Mouse (Mus musculus) right cerebral cortex, postnatal 36 days (tissue): ENCODE data around the gene Snx29.
A peak's percentile ranks its signal among the peaks of the same experiment; 100 is the strongest.

Source experiments
- DNase-seq, 2 experiments: peaks; one replicate each; pipeline ENCODE4 v3.0.0; 2022; ENCODE audit warnings: low spot score in 2 of 2, mixed read lengths in 1 of 2

Snx29 gene

GRCm38 (mm10) chr16:11596599-11596998, 273.9 kb downstream of the Snx29 start:
- no peak for DNase-seq

- no peak for DNase-seq
Observed at GRCm38 (mm10) chr16:11597769-11598168, 275.1 kb downstream of the Snx29 start.

GRCm38 (mm10) chr16:11599523-11599922, 276.8 kb downstream of the Snx29 start:
- DNase-seq: no peak

- DNase-seq: no peak
Observed at GRCm38 (mm10) chr16:11601336-11602082, 278.8 kb downstream of the Snx29 start.

DNA sequence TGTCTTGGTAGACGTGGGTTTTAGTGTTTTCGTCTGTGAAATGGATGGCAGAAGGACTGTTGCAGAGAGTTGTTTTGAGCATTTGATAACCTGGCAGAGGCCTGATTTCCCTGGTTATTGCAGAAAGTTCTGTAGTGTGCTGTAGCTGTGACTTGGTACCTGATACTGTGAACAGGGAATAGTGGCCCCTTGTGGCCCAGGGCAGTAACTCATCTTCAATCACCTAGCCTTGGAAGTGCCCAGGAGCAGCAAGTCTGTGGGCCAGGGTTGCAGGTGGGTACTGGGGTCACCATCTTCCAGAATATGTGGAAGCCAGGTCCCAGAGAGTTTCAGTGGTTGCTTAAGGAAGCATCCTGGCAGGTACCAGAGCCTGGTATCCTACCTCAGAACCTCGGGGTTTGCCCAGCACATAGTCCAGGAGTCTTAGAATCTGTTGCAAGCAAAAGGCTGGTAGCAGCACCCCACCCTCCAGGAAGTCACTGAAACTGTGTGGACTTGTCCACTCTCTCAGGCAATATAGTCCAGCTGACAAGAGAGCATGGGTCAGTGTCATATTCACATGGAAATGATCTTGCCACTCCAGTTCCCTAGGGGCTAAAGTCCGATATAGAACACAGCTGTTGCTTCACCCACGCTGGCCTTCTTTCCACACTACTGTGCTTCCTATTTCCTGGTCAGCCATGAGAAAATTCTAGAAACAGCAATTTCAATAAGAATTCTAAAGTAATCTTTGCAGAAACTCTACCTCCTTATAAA, 281.1 kb downstream of the Snx29 start:
- DNase-seq: no peak

- no peak for DNase-seq
Observed at GRCm38 (mm10) chr16:11612526-11613126, 289.9 kb downstream of the Snx29 start.

GRCm38 (mm10) chr16:11614401-11615014, 291.8 kb downstream of the Snx29 start:
- no peak for DNase-seq

DNA sequence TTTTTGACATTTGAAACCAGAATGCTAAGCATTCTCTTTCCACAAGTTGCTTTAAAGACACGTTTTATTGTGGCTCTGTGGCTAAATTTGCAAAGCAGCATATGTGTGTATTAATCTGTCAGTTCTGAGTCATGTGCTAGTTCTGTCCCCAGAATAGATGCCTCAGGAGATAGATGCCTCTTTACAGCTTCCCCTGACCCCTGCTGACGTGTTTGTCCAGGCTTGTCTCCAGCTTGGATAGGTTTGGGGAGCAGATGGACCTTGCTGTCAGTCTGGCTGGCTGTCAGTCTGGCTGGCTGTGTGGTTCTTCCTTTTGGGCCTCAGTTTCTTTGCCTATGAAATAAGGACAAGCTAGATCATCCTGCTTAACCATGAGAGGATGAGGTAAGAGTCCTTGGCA, 292.9 kb downstream of the Snx29 start:
- peak; percentile 31 to 36 for DNase-seq

GRCm38 (mm10) chr16:11619951-11620350, 297.2 kb downstream of the Snx29 start:
- no peak for DNase-seq

DNA sequence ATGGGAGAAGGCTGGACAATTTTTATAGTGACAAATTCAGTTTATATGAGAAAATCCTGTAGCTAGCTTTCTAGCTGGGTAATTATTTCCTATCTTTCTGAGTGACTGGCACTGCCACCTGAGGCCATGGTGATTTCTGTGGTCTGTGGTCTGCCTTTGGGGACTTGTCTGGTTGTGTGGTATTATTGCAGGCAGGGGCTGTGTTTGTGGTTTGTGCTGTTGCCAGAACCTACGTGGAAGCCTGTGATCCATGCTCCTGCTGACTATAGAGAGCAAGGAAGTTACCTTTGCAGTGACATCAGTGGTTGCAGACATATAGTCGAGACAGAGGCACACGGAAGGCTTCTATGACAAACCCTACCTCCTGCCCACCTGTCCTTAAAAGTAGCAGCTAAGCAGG, 298.3 kb downstream of the Snx29 start:
- no peak for DNase-seq

- no peak for DNase-seq
Observed at GRCm38 (mm10) chr16:11621664-11622063, 299.0 kb downstream of the Snx29 start.

- DNase-seq: no peak
Observed at GRCm38 (mm10) chr16:11623032-11623431, 300.3 kb downstream of the Snx29 start.

DNA sequence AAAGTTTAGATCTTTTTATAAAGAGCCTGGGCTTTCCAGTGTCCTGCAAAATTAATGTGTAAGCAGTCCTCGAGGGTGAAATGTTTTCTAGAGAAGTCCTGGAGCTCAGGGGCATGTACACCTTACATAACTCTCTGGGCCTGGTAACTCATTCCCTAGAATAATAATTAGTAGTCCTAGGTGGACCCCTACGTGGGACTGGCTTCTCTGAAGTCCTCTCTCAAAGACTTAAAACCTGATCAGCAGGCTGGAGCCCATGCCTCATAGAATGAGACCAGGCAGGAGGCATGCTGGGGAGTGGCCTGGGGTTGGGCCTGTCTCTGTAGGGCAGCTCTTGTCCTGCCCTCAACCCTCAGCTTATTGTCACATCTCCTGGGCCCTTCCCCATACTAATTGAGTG, 301.4 kb downstream of the Snx29 start:
- no peak for DNase-seq

GRCm38 (mm10) chr16:11626004-11626481, 303.3 kb downstream of the Snx29 start:
- no peak for DNase-seq

DNA sequence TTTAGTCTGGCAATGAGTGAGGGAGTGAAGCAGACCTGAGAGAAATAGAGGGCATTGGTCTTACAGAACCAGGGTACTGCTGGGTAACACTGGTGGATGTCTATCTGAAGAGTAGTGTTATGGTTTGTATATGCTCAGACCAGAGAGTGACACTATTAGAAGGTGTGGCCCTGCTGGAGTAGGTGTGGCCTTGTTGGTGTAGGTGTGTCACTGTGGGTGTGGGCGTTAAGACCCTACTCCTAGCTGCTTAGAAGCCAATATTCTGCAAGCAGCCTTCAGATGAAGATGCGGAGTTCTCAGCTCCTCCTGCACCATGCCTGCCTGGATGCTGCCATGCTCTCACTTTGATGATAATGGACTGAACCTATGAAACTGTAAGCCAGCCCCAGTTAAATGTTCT, 303.9 kb downstream of the Snx29 start:
- DNase-seq: no peak

GRCm38 (mm10) chr16:11627866-11628638, 305.3 kb downstream of the Snx29 start:
- DNase-seq: no peak

GRCm38 (mm10) chr16:11629704-11630103, 307.0 kb downstream of the Snx29 start:
- no peak for DNase-seq

DNA sequence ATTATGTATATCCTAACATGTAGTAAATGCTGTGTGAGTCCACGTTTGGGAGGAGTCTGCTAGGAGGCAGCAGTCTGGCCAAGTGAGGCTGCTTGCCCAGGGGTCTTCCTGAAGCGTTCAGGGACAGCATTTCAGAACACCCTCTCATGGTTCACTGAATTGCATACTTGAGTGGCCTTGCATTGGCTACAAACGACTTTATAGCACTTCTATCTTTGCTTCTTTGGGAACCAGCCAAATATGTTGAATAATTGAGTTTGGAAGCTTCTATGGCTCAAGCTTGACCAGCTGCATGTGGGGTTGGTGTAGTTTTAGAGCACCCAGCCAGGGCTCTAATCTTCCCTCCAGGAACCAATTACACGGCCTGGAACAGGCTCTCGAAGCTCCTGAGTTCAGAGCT, 307.8 kb downstream of the Snx29 start:
- DNase-seq: no peak

- no peak for DNase-seq
Observed at GRCm38 (mm10) chr16:11632205-11632747, 309.6 kb downstream of the Snx29 start.

GRCm38 (mm10) chr16:11636196-11636733, 313.6 kb downstream of the Snx29 start:
- DNase-seq: no peak

GRCm38 (mm10) chr16:11636902-11637301, 314.2 kb downstream of the Snx29 start:
- DNase-seq: no peak
